Mouse (Mus musculus): Measurements from ENCODE around the gene Bnc1. TPM values are rescaled to one million over a fixed set of nuclear protein-coding genes. Genes with fewer than 3 reads are reported as not detected.
A peak's percentile ranks its signal among the peaks of the same experiment; 100 is the strongest.

Bnc1 gene
- polyA plus RNA-seq, 1 experiment from 2014 or later, result 0.50 TPM

- Histone ChIP-seq H3K4me2 (replicated peaks; ENCODE audit: low read depth, low read length) (no peak overlapping the region), H3K27ac (ENCODE audit: low read length) (no peak overlapping the region), H3K27me3 (ENCODE audit: insufficient read depth, low read length) (peaks cover 16% of the 10 kb centered on the region), H3K4me3 (ENCODE audit: low read length) (no peak overlapping the region), H3K9me3 (ENCODE audit: low read length) (no peaks in the 10 kb centered on the region), H3K9ac (replicated peaks; ENCODE audit: low read length) (no peak overlapping the region), H3K36me3 (ENCODE audit: insufficient read depth, low read length) (no peaks in the 10 kb centered on the region), H3K4me1 (ENCODE audit: insufficient read depth, low read length) (no peaks in the 10 kb centered on the region)
- ATAC-seq (ENCODE audit: low FRiP score, low TSS enrichment), result no peak
- 81% methylated on average over 6 of the region's 6 CpGs for WGBS
Measured at GRCm38 (mm10) chr7:81983651-81984050, 8.4 kb downstream of the Bnc1 start.

DNA sequence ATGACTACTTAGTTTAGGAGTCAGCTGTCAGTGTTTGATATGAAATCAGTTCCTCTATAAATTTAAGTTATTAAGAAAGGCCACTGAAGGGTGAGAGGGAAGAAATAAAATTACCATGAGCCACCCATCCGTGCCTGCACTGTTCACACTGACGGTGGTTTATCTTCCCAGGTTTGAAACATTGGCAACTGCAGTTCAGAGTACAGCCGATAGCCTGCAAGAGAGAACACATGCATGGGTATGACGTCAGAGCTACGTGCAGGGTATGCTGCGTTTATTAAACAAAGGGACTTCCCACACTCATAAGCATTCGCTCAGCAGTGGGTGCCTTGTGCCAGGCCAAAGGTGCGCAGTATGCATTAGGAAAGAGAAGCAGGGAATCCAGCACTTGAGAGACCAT, 13.8 kb downstream of the Bnc1 start:
- H3K4me1 ChIP-seq (ENCODE audit: insufficient read depth, low read length), result no peaks in the 10 kb centered on the region
- H3K9me3 ChIP-seq (ENCODE audit: low read length), result no peaks in the 10 kb centered on the region
- no peak overlapping the region for H3K4me2 ChIP-seq (replicated peaks; ENCODE audit: low read depth, low read length)
- H3K27me3 ChIP-seq (ENCODE audit: insufficient read depth, low read length), result no peaks in the 10 kb centered on the region
- H3K4me3 ChIP-seq (ENCODE audit: low read length), result no peak overlapping the region
- ATAC-seq (ENCODE audit: low FRiP score, low TSS enrichment), result no peak
- WGBS, result 81% methylated on average over 8 of the region's 8 CpGs
- no peak overlapping the region for H3K27ac ChIP-seq (ENCODE audit: low read length)
- no peaks in the 10 kb centered on the region for H3K36me3 ChIP-seq (ENCODE audit: insufficient read depth, low read length)
- no peak overlapping the region for H3K9ac ChIP-seq (replicated peaks; ENCODE audit: low read length)

- Histone ChIP-seq H3K27ac (ENCODE audit: low read length) (no peak overlapping the region), H3K27me3 (ENCODE audit: insufficient read depth, low read length) (no peaks in the 10 kb centered on the region), H3K4me2 (replicated peaks; ENCODE audit: low read depth, low read length) (no peak overlapping the region), H3K9ac (replicated peaks; ENCODE audit: low read length) (no peak overlapping the region), H3K4me3 (ENCODE audit: low read length) (no peak overlapping the region), H3K4me1 (ENCODE audit: insufficient read depth, low read length) (no peaks in the 10 kb centered on the region), H3K9me3 (ENCODE audit: low read length) (no peaks in the 10 kb centered on the region), H3K36me3 (ENCODE audit: insufficient read depth, low read length) (no peaks in the 10 kb centered on the region)
- WGBS, result 90% methylated on average over 10 of the region's 10 CpGs
- ATAC-seq (ENCODE audit: low FRiP score, low TSS enrichment), result no peak
Measured at GRCm38 (mm10) chr7:81974616-81975015, 17.5 kb downstream of the Bnc1 start.

GRCm38 (mm10) chr7:81973939-81974338, 18.2 kb downstream of the Bnc1 start:
- H3K27ac ChIP-seq (ENCODE audit: low read length), result no peak overlapping the region
- 92% methylated on average over 12 of the region's 12 CpGs for WGBS
- no peak overlapping the region for H3K4me3 ChIP-seq (ENCODE audit: low read length)
- H3K4me1 ChIP-seq (ENCODE audit: insufficient read depth, low read length), result no peaks in the 10 kb centered on the region
- H3K9ac ChIP-seq (replicated peaks; ENCODE audit: low read length), result no peak overlapping the region
- H3K4me2 ChIP-seq (replicated peaks; ENCODE audit: low read depth, low read length), result no peak overlapping the region
- no peaks in the 10 kb centered on the region for H3K36me3 ChIP-seq (ENCODE audit: insufficient read depth, low read length)
- no peaks in the 10 kb centered on the region for H3K27me3 ChIP-seq (ENCODE audit: insufficient read depth, low read length)
- no peak for ATAC-seq (ENCODE audit: low FRiP score, low TSS enrichment)
- H3K9me3 ChIP-seq (ENCODE audit: low read length), result no peaks in the 10 kb centered on the region

DNA sequence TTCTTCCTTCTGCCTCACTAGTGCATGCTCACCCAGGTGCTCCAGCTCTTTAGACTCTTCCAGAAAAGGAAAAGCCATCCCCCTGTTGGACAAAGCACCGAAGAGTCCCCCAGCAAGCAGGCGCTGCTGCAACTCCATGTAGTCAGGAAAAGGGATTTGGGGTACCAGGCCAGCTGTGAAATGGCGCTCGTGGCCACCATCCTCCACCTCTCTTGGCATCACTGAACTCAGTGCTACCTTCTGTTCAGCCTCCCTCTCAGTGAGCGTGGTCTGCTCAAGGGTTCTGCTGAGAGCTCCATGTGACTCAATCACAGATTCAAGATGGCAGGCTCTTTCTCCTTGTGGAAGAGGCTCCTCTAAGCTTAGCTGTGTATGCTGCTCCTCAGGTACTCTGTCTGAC, 18.8 kb downstream of the Bnc1 start:
- Histone ChIP-seq H3K27ac (ENCODE audit: low read length) (no peak overlapping the region), H3K9me3 (ENCODE audit: low read length) (no peaks in the 10 kb centered on the region), H3K36me3 (ENCODE audit: insufficient read depth, low read length) (no peaks in the 10 kb centered on the region), H3K4me1 (ENCODE audit: insufficient read depth, low read length) (no peaks in the 10 kb centered on the region), H3K9ac (replicated peaks; ENCODE audit: low read length) (no peak overlapping the region), H3K4me2 (replicated peaks; ENCODE audit: low read depth, low read length) (no peak overlapping the region), H3K4me3 (ENCODE audit: low read length) (no peak overlapping the region), H3K27me3 (ENCODE audit: insufficient read depth, low read length) (no peaks in the 10 kb centered on the region)
- ATAC-seq (ENCODE audit: low FRiP score, low TSS enrichment), result no peak
- WGBS, result 94% methylated on average over 5 of the region's 5 CpGs

GRCm38 (mm10) chr7:81968975-81969374, 23.1 kb downstream of the Bnc1 start:
- Histone ChIP-seq H3K4me1 (ENCODE audit: insufficient read depth, low read length) (no peaks in the 10 kb centered on the region), H3K4me2 (replicated peaks; ENCODE audit: low read depth, low read length) (no peak overlapping the region), H3K9me3 (ENCODE audit: low read length) (no peaks in the 10 kb centered on the region), H3K9ac (replicated peaks; ENCODE audit: low read length) (no peak overlapping the region), H3K36me3 (ENCODE audit: insufficient read depth, low read length) (no peaks in the 10 kb centered on the region), H3K27ac (ENCODE audit: low read length) (no peak overlapping the region), H3K27me3 (ENCODE audit: insufficient read depth, low read length) (no peaks in the 10 kb centered on the region), H3K4me3 (ENCODE audit: low read length) (no peak overlapping the region)
- 80% methylated on average over 6 of the region's 6 CpGs for WGBS
- ATAC-seq (ENCODE audit: low FRiP score, low TSS enrichment), result no peak

GRCm38 (mm10) chr7:81968451-81968850, 23.6 kb downstream of the Bnc1 start:
- Histone ChIP-seq H3K9ac (replicated peaks; ENCODE audit: low read length) (no peak overlapping the region), H3K4me3 (ENCODE audit: low read length) (no peak overlapping the region), H3K4me1 (ENCODE audit: insufficient read depth, low read length) (no peaks in the 10 kb centered on the region), H3K4me2 (replicated peaks; ENCODE audit: low read depth, low read length) (no peak overlapping the region), H3K36me3 (ENCODE audit: insufficient read depth, low read length) (no peaks in the 10 kb centered on the region), H3K9me3 (ENCODE audit: low read length) (no peaks in the 10 kb centered on the region), H3K27ac (ENCODE audit: low read length) (no peak overlapping the region), H3K27me3 (ENCODE audit: insufficient read depth, low read length) (no peaks in the 10 kb centered on the region)
- no peak for ATAC-seq (ENCODE audit: low FRiP score, low TSS enrichment)
- 84% methylated on average over 4 of the region's 4 CpGs for WGBS

GRCm38 (mm10) chr7:81966195-81966594, 25.9 kb downstream of the Bnc1 start:
- H3K9me3 ChIP-seq (ENCODE audit: low read length), result no peaks in the 10 kb centered on the region
- H3K27me3 ChIP-seq (ENCODE audit: insufficient read depth, low read length), result no peaks in the 10 kb centered on the region
- H3K4me2 ChIP-seq (replicated peaks; ENCODE audit: low read depth, low read length), result no peak overlapping the region
- no peak overlapping the region for H3K4me3 ChIP-seq (ENCODE audit: low read length)
- H3K36me3 ChIP-seq (ENCODE audit: insufficient read depth, low read length), result no peaks in the 10 kb centered on the region
- H3K9ac ChIP-seq (replicated peaks; ENCODE audit: low read length), result no peak overlapping the region
- no peaks in the 10 kb centered on the region for H3K4me1 ChIP-seq (ENCODE audit: insufficient read depth, low read length)
- ATAC-seq (ENCODE audit: low FRiP score, low TSS enrichment), result no peak
- H3K27ac ChIP-seq (ENCODE audit: low read length), result no peak overlapping the region
- 85% methylated on average over 5 of the region's 5 CpGs for WGBS

GRCm38 (mm10) chr7:81959704-81960103, 32.4 kb downstream of the Bnc1 start:
- Histone ChIP-seq H3K4me1 (ENCODE audit: insufficient read depth, low read length) (no peaks in the 10 kb centered on the region), H3K9me3 (ENCODE audit: low read length) (no peaks in the 10 kb centered on the region), H3K27ac (ENCODE audit: low read length) (no peak overlapping the region), H3K27me3 (ENCODE audit: insufficient read depth, low read length) (no peaks in the 10 kb centered on the region), H3K9ac (replicated peaks; ENCODE audit: low read length) (no peak overlapping the region), H3K4me2 (replicated peaks; ENCODE audit: low read depth, low read length) (no peak overlapping the region), H3K4me3 (ENCODE audit: low read length) (no peak overlapping the region), H3K36me3 (ENCODE audit: insufficient read depth, low read length) (no peaks in the 10 kb centered on the region)
- ATAC-seq (ENCODE audit: low FRiP score, low TSS enrichment), result peak; percentile 51; the same call in 1 of the 2 replicates
- WGBS, result 4% methylated on average over 3 of the region's 3 CpGs

GRCm38 (mm10) chr7:81954208-81954846, 37.8 kb downstream of the Bnc1 start:
- H3K27ac ChIP-seq (ENCODE audit: low read length), result no peak overlapping the region
- no peaks in the 10 kb centered on the region for H3K36me3 ChIP-seq (ENCODE audit: insufficient read depth, low read length)
- H3K27me3 ChIP-seq (ENCODE audit: insufficient read depth, low read length), result no peaks in the 10 kb centered on the region
- no peaks in the 10 kb centered on the region for H3K9me3 ChIP-seq (ENCODE audit: low read length)
- no peak for ATAC-seq (ENCODE audit: low FRiP score, low TSS enrichment)
- H3K9ac ChIP-seq (replicated peaks; ENCODE audit: low read length), result no peak overlapping the region
- no peak overlapping the region for H3K4me3 ChIP-seq (ENCODE audit: low read length)
- no peak overlapping the region for H3K4me2 ChIP-seq (replicated peaks; ENCODE audit: low read depth, low read length)
- H3K4me1 ChIP-seq (ENCODE audit: insufficient read depth, low read length), result no peaks in the 10 kb centered on the region

Data from kidney, embryonic 16.5 days (tissue).